Mouse (Mus musculus): ENCODE results near the gene Hoxc12. TPM values are rescaled to one million over a fixed set of nuclear protein-coding genes. Genes with fewer than 3 reads are reported as not detected.

The Hoxc12 gene
- total and polyA plus RNA-seq, 3 experiments, result not detected

GRCm38 (mm10) chr15:102934897-102935296, 1.7 kb upstream of the Hoxc12 start:
- H3K27ac ChIP-seq (ENCODE audit: control insufficient read depth, low read depth, low read length), result no peak overlapping the region
- no peak overlapping the region for H3K4me3 ChIP-seq (ENCODE audit: control insufficient read depth in 1 of 2, insufficient read depth in 1 of 2, low read depth in 2 of 2, low read length in 2 of 2)
- no peaks in the 10 kb centered on the region for H3K4me1 ChIP-seq (ENCODE audit: control insufficient read depth in 1 of 2, insufficient read depth in 2 of 2, low read length in 2 of 2)
- DNase-seq (ENCODE audit: low read depth, low spot score), result no peak
- H3K9ac ChIP-seq (ENCODE audit: control insufficient read depth, low read depth, low read length, poor library complexity, severe bottlenecking), result no peak overlapping the region
- H3K9me3 ChIP-seq (replicated peaks; ENCODE audit: insufficient read depth, low read length), result no peaks in the 10 kb centered on the region
- H3K27me3 ChIP-seq (ENCODE audit: control insufficient read depth in 1 of 2, insufficient read depth in 2 of 2, low read length in 2 of 2), result peaks cover 9% of the 10 kb centered on the region in 2 experiments
- no peaks in the 10 kb centered on the region for H3K36me3 ChIP-seq (ENCODE audit: control insufficient read depth in 1 of 2, insufficient read depth in 2 of 2, low read length in 2 of 2)
- H3K79me2 ChIP-seq (ENCODE audit: control insufficient read depth, insufficient read depth, low read length, poor library complexity), result no peaks in the 10 kb centered on the region
- TF ChIP-seq MAX (IDR thresholded peaks at IDR 0.05; ENCODE audit: low read length) (no peak), ZMIZ1 (IDR thresholded peaks at IDR 0.05; ENCODE audit: low read depth, low read length) (no peak), MEF2A (IDR thresholded peaks at IDR 0.05; ENCODE audit: extremely low read depth, insufficient replicate concordance, low read depth, low read length, poor library complexity, severe bottlenecking) (no peak), POLR2A (IDR thresholded peaks at IDR 0.05; ENCODE audit: control insufficient read depth in 1 of 2, insufficient read depth in 1 of 2, low read depth in 1 of 2, low read length in 2 of 2, poor library complexity in 1 of 2) (no peak), E2F4 (IDR thresholded peaks at IDR 0.05; ENCODE audit: borderline replicate concordance, low read depth, low read length) (no peak), KAT2A (conservative IDR thresholded peaks at IDR 0.05; ENCODE audit: low read depth, low read length) (no peak), NELFE (IDR thresholded peaks at IDR 0.05; ENCODE audit: low read depth, low read length) (no peak), USF2 (IDR thresholded peaks at IDR 0.05; ENCODE audit: borderline replicate concordance in 1 of 2, insufficient read depth in 1 of 2, low read depth in 1 of 2, low read length in 2 of 2) (no peak), TBP (IDR thresholded peaks at IDR 0.05; ENCODE audit: low read depth, low read length) (no peak), BHLHE40 (IDR thresholded peaks at IDR 0.05; ENCODE audit: borderline replicate concordance, low read depth, low read length) (no peak), CHD2 (IDR thresholded peaks at IDR 0.05; ENCODE audit: low read length) (no peak), MYB (IDR thresholded peaks at IDR 0.05; ENCODE audit: low read depth, low read length) (no peak), EP300 (IDR thresholded peaks at IDR 0.05; ENCODE audit: low read depth in 1 of 2, low read length in 2 of 2) (no peak)

- TF ChIP-seq CTCF (IDR thresholded peaks at IDR 0.05 in 2 of 3, conservative IDR thresholded peaks at IDR 0.05 in 1 of 3; ENCODE audit: control insufficient read depth in 1 of 3, insufficient read depth in 1 of 3, low read depth in 2 of 3, low read length in 3 of 3, poor library complexity in 1 of 3, severe bottlenecking in 1 of 3) (no peak), ZMIZ1 (IDR thresholded peaks at IDR 0.05; ENCODE audit: low read depth, low read length) (no peak), NELFE (IDR thresholded peaks at IDR 0.05; ENCODE audit: low read depth, low read length) (no peak), TCF12 (IDR thresholded peaks at IDR 0.05; ENCODE audit: low read depth, low read length) (no peak), ELF1 (IDR thresholded peaks at IDR 0.05; ENCODE audit: low read depth, low read length) (no peak)
- DNase-seq (ENCODE audit: low read depth, low spot score), result no peak
Measured at GRCm38 (mm10) chr15:102937036-102937666, 594 bp downstream of the Hoxc12 start.

More at GRCm38 (mm10) chr15:102937036-102937666, 594 bp downstream of the Hoxc12 start:
- H3K9me3 ChIP-seq (replicated peaks; ENCODE audit: insufficient read depth, low read length), result no peaks in the 10 kb centered on the region
- no peaks in the 10 kb centered on the region for H3K36me3 ChIP-seq (ENCODE audit: control insufficient read depth in 1 of 2, insufficient read depth in 2 of 2, low read length in 2 of 2)
- no peaks in the 10 kb centered on the region for H3K4me1 ChIP-seq (ENCODE audit: control insufficient read depth in 1 of 2, insufficient read depth in 2 of 2, low read length in 2 of 2)
- H3K79me2 ChIP-seq (ENCODE audit: control insufficient read depth, insufficient read depth, low read length, poor library complexity), result no peaks in the 10 kb centered on the region
- H3K4me3 ChIP-seq (ENCODE audit: control insufficient read depth in 1 of 2, insufficient read depth in 1 of 2, low read depth in 2 of 2, low read length in 2 of 2), result no peak overlapping the region
- H3K27me3 ChIP-seq (ENCODE audit: control insufficient read depth in 1 of 2, insufficient read depth in 2 of 2, low read length in 2 of 2), result peaks cover 6 to 8% of the 10 kb centered on the region in 2 experiments
- H3K27ac ChIP-seq (ENCODE audit: control insufficient read depth, low read depth, low read length), result no peak overlapping the region
- no peak overlapping the region for H3K9ac ChIP-seq (ENCODE audit: control insufficient read depth, low read depth, low read length, poor library complexity, severe bottlenecking)

All from MEL (cell line).